Mouse (Mus musculus) 3T3-L1 (cell line): ENCODE measurements at regions not wholly inside any gene's neighbourhood (a gene's known extent, or its start where the extent isn't known, plus 50 kb on each side); places are given as distances from the start of the nearest gene placed in this dataset.

ENCODE experiments used
- DNase-seq: peaks from one replicate; pipeline ENCODE4 v3.0.0-alpha.2; 2015; ENCODE audit warnings: low read depth, low spot score

GRCm38 (mm10) chr10:111077632-111078031 is 67.7 kb upstream of the Zdhhc17 start:
- DNase-seq, result no peak

GRCm38 (mm10) chr10:111073851-111074430 is 64.0 kb upstream of the Zdhhc17 start:
- DNase-seq, result no peak

GRCm38 (mm10) chr10:111073262-111073661 is 63.3 kb upstream of the Zdhhc17 start:
- no peak for DNase-seq

DNA sequence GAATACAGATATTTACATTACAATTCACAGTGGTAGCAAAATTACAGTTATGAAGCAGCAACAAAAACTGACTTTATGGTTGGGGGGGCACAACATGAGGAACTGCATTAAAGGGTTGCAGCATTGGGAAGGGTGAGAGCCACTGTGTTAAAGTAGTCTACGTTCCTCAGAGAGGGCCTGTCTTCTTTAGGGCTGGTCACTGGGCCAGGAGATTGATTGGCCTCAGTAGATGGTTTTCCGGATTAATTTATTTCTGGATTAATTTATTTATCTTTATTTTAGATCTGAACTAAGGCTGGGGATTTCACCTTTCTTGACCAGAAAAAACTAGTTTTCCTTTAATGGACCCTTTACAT is 62.6 kb upstream of the Zdhhc17 start:
- no peak for DNase-seq

- DNase-seq, result no peak
Measured at GRCm38 (mm10) chr10:111071805-111072553, 62.0 kb upstream of the Zdhhc17 start.

GRCm38 (mm10) chr10:111066146-111066545 is 56.2 kb upstream of the Zdhhc17 start:
- DNase-seq, result no peak

DNA sequence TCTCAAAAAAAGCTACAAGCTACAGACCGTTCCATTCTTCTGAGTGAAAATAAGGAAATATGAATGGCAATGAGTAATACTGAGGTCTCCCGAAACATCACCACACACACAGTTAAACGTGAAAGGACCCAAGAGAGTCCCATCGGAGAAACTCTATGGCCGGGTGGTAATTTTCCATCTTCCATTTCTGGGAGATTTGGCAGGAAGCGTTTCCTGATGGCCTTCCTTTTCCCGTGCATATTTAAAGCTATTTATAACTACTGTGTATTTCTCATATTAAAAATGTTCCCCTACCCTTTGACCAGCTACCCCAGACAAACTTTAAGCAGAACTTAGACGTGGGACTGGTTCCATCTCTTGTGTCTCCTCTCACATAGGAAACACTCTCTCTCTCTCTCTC is 50.7 kb upstream of the Zdhhc17 start:
- DNase-seq, result no peak
